Comparison of ENCODE assay signal across 7 mouse cellular contexts in the genomic region with DNA sequence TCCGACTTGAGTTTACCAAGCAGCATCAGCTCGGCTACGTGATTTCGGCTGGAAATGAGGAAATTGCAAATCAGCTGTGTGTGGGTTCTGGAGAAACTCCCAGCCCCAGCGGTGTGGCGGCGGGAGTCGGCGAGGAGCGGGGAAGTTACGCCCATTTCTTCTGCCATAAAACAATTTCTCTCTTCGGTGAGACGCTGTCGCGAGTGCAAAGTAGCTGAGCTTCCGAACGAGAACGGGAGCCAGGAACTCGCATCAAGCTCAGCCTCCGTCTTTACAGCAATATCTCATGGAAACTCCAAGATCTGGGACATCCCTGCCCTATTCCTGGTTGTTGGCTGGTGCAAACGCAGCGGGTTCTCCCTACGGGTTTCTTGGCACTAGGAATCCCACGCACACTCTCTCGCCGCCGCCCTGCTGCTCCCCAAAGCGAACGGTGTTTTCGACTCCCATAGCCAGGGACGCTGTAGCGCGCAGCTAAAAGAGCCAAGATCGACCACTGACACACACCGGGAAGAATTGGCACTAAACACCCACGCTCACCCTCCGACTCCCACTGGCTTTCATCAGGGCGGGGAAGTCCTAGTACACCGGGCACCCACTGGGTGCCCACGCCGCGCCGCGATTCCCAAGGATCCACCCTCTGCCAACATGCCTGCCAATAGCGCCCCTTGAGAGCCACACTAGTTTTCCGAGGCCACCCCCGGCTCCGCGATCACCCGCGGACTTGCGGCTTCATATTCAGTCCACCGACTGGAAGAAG. TPM values are rescaled to one million over a fixed set of nuclear protein-coding genes. Genes with fewer than 3 reads are reported as not detected.
DNase-seq lines count a peak whose midpoint lies in the region; ATAC-seq and TF ChIP-seq lines count a peak whose summit lies in the region.

No protein-coding gene starts in this region.

- TF ChIP-seq POLR2A in spleen, adult 2 months (IDR thresholded peaks at IDR 0.05; ENCODE audit: low read depth, low read length): no peak

- peaks cover 65% of the 10 kb centered on the region for H3K27me3 ChIP-seq in forebrain, embryonic 10.5 days (ENCODE audit: poor library complexity, severe bottlenecking)
- H3K27me3 ChIP-seq in hindbrain, embryonic 13.5 days: 0 out of 2 replicates have a peak, but pooled peaks cover 6% of the 10 kb centered on the region
- H3K27me3 ChIP-seq in spleen, adult 2 months (ENCODE audit: control insufficient read depth, insufficient read depth, low read length): peaks cover 26% of the 10 kb centered on the region

- peak overlapping the region; percentile 90 for H3K9ac ChIP-seq in hindbrain, embryonic 13.5 days

- H3K27ac ChIP-seq in forebrain, embryonic 10.5 days: peak overlapping the region; percentile 79; the same call in 1 of the 2 replicates
- H3K27ac ChIP-seq in hindbrain, embryonic 13.5 days: peak overlapping the region; percentile 95
- H3K27ac ChIP-seq in spleen, adult 2 months (ENCODE audit: insufficient read depth, low read length): no peak overlapping the region

- WGBS in forebrain, embryonic 10.5 days: under 1% methylated on average over 53 of the region's 53 CpGs
- WGBS in hindbrain, embryonic 13.5 days: under 1% methylated on average over 53 of the region's 53 CpGs
- WGBS in spleen, adult 2 months: 2% methylated on average over 53 of the region's 53 CpGs

- no peaks in the 10 kb centered on the region for H3K36me3 ChIP-seq in forebrain, embryonic 10.5 days (replicated peaks)
- H3K36me3 ChIP-seq in hindbrain, embryonic 13.5 days: no peaks in the 10 kb centered on the region
- no peaks in the 10 kb centered on the region for H3K36me3 ChIP-seq in spleen, adult 2 months (ENCODE audit: control insufficient read depth, insufficient read depth, low read length)

- peak overlapping the region; percentile 96 for H3K4me2 ChIP-seq in hindbrain, embryonic 13.5 days

- H3K9me3 ChIP-seq in forebrain, embryonic 10.5 days: peaks cover 2% of the 10 kb centered on the region; the same call in 1 of the 2 replicates
- no peaks in the 10 kb centered on the region for H3K9me3 ChIP-seq in hindbrain, embryonic 13.5 days

- peak; percentile 71 for DNase-seq in MN1 (ENCODE audit: low spot score)
- DNase-seq in brain, adult 2 months (ENCODE audit: low read depth, low spot score): peak; percentile 87
- peak; percentile 40 for DNase-seq in forebrain, embryonic 10.5 days (ENCODE audit: extremely low spot score, low spot score)
- peak; percentile 26 for DNase-seq in left cerebral cortex, adult 11 months (ENCODE audit: low spot score)
- peak; percentile 10 for DNase-seq in lung, postnatal 14 days
- DNase-seq in spleen, adult 2 months (ENCODE audit: low read depth in 1 of 2, low spot score in 2 of 2): no peak

- H3K4me3 ChIP-seq in forebrain, embryonic 10.5 days: peak overlapping the region; percentile 74
- H3K4me3 ChIP-seq in hindbrain, embryonic 13.5 days: peak overlapping the region; percentile 85
- peak overlapping the region; percentile 66 for H3K4me3 ChIP-seq in spleen, adult 2 months (ENCODE audit: extremely low read depth, insufficient read depth, insufficient read length)

- no peak for ATAC-seq in hindbrain, embryonic 13.5 days (ENCODE audit: low FRiP score)

- peaks cover 44% of the 10 kb centered on the region for H3K4me1 ChIP-seq in forebrain, embryonic 10.5 days
- H3K4me1 ChIP-seq in hindbrain, embryonic 13.5 days (replicated peaks): peaks cover 31% of the 10 kb centered on the region
- H3K4me1 ChIP-seq in spleen, adult 2 months (ENCODE audit: control insufficient read depth, insufficient read depth, insufficient read length): peaks cover 8% of the 10 kb centered on the region

- no peak for TF ChIP-seq CTCF in spleen, adult 2 months (IDR thresholded peaks at IDR 0.05; ENCODE audit: extremely low read depth, insufficient read depth, insufficient read length, insufficient replicate concordance)

RNA-seq across cellular contexts. Expression of gene Dpf3, which starts 1.4 kb away (rescaled TPM):
- polyA plus RNA-seq in forebrain, embryonic 10.5 days (2016; fragmentation: Nextera tagmentation; extraction: Ambion mirVana): 1.2 and 2.2 TPM in 2 replicates
- polyA plus RNA-seq in hindbrain, embryonic 13.5 days (2015; fragmentation: Nextera tagmentation; extraction: Ambion mirVana): 26.9 and 27.7 TPM in 2 replicates
- 1.6 and 1.7 TPM in 2 replicates for polyA plus RNA-seq in spleen, adult 2 months (2012; rRNA removed)

RNA-seq across cellular contexts. Expression of gene Dcaf4, which starts 34.2 kb away (rescaled TPM):
- 24.1 and 25.2 TPM in 2 replicates for polyA plus RNA-seq in forebrain, embryonic 10.5 days (2016; fragmentation: Nextera tagmentation; extraction: Ambion mirVana)
- 37.3 and 40.6 TPM in 2 replicates for polyA plus RNA-seq in hindbrain, embryonic 13.5 days (2015; fragmentation: Nextera tagmentation; extraction: Ambion mirVana)
- 14.0 and 19.3 TPM in 2 replicates for polyA plus RNA-seq in spleen, adult 2 months (2012; rRNA removed)

Comparison
In these comparisons a context has a peak if more than half of its experiments do, and no peak if none do; other contexts are left out.
1. DNase-seq: peak in MN1 (single experiment), brain, adult 2 months (single experiment), forebrain, embryonic 10.5 days (single experiment), left cerebral cortex, adult 11 months (single experiment) and lung, postnatal 14 days (single experiment); none in spleen, adult 2 months (0 of 2).
2. Peak in every context shown above with its lines, with median percentiles within 50 percentile points of each other: H3K4me3 ChIP-seq.